Mouse (Mus musculus): Measurements from ENCODE around the gene P2ry14.

DNA sequence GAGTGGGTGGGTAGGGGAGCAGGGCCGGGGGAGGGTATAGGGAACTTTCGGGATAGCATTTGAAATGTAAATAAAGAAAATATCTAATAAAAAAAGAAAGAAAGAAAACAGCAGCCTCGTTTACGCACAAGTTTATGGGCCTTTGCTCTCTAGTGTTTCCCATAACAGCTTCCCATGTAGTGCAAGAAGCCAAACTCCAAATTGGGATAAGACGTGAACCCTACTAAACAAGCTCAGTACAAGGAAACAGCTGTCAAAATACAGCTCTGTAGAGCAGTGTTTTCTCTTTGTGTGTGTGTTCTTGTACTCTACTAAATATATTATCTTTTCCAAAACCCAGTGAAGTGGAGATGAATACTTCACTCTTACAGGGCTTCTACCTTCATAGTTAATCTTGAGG is 8.2 kb downstream of the P2ry14 start:
- TF ChIP-seq POLR2A (IDR thresholded peaks at IDR 0.05; ENCODE audit: extremely low read depth, insufficient read depth, low read length) (no peak), CTCF (IDR thresholded peaks at IDR 0.05; ENCODE audit: low read depth, low read length) (no peak)

Measured in liver, adult 2 months (tissue).